Mouse (Mus musculus) megakaryocyte-erythroid progenitor cell, adult 5 weeks (primary cell): ENCODE measurements around the gene H2-M1. TPM values are rescaled to one million over a fixed set of nuclear protein-coding genes. Genes with fewer than 3 reads are reported as not detected.

Source experiments
- polyA plus RNA-seq: library from polyadenylated mRNA; stranded (reverse); fragments of >175 nt; gene quantifications from 2 replicates; pipeline ENCODE4 v1.2.3, GENCODE M21; 2012

Gene H2-M1
- not detected in 2 replicates for polyA plus RNA-seq

GRCm38 (mm10) chr17:36672119-36672518 is at the start of gene H2-M1:
Gene H2-M1 (minus strand): TSS chr17:36672219.

GRCm38 (mm10) chr17:36642566-36642965 is 29.5 kb downstream of the H2-M1 start, which contains the start of gene H2-M9:
Gene H2-M9 (minus strand): TSS chr17:36642666.

Other genes starting within 250 kb of the H2-M1 start
- gene H2-M10.4, start 209.9 kb downstream of the H2-M1 start, polyA plus RNA-seq = not detected in 2 replicates
- not detected in 2 replicates for gene H2-M11, start 125.1 kb downstream of the H2-M1 start, polyA plus RNA-seq
- not detected in 2 replicates for gene H2-M9, start 29.6 kb downstream of the H2-M1 start, polyA plus RNA-seq
- gene H2-M10.5, start 100.7 kb upstream of the H2-M1 start, polyA plus RNA-seq = not detected in 2 replicates
- not detected in 2 replicates for gene H2-M10.6, start 140.0 kb upstream of the H2-M1 start, polyA plus RNA-seq
- gene Trim26, start 164.9 kb upstream of the H2-M1 start, polyA plus RNA-seq = 19.3 and 20.1 TPM in 2 replicates
- gene Trim15, start 195.0 kb upstream of the H2-M1 start, polyA plus RNA-seq = not detected in 2 replicates
- gene Trim10, start 197.4 kb upstream of the H2-M1 start, polyA plus RNA-seq = 0.89 and 1.6 TPM in 2 replicates
- not detected in 2 replicates for gene Trim40, start 217.9 kb upstream of the H2-M1 start, polyA plus RNA-seq
- gene Trim31, start 225.9 kb upstream of the H2-M1 start, polyA plus RNA-seq = not detected in 2 replicates